Mouse (Mus musculus) olfactory bulb, adult 2 months (tissue): ENCODE results near the gene 1700113H08Rik.

Source experiments
- CTCF ChIP-seq: fragments of 200-500 bp; IDR thresholded peaks from 2 replicates; pipeline ENCODE4 v1.5.1; 2012; ENCODE audit warnings: low read depth, mild to moderate bottlenecking, low read length, moderate library complexity; ENCODE audit not compliant: insufficient read depth
- POLR2A ChIP-seq: fragments of 200-500 bp; IDR thresholded peaks from 2 replicates; pipeline ENCODE4 v1.6.1; 2012; ENCODE audit warnings: mild to moderate bottlenecking, low read depth, low read length, moderate library complexity; ENCODE audit not compliant: insufficient read depth

DNA sequence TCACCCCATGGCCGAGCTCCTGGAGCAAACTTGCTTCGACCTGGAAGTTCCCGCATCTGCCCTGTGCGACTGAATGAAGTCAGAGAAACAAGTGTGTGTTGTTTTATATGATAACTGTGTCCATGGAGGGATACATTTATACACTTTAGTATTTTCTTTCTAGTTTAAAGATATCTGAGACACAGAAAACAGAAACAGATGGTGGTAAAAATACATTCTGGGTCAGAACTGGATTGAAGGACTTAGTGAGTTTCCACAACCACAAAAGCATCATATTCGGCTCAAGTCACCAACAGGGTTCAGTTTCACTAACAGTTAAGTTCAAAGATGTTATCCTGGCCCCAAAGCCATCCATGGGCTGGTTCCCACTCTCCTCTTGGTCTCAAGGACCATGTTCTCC lies 67.2 kb downstream of the 1700113H08Rik start:
- TF ChIP-seq CTCF (no peak), POLR2A (no peak)
